Mouse (Mus musculus): ENCODE results near the gene St6gal1.

DNA sequence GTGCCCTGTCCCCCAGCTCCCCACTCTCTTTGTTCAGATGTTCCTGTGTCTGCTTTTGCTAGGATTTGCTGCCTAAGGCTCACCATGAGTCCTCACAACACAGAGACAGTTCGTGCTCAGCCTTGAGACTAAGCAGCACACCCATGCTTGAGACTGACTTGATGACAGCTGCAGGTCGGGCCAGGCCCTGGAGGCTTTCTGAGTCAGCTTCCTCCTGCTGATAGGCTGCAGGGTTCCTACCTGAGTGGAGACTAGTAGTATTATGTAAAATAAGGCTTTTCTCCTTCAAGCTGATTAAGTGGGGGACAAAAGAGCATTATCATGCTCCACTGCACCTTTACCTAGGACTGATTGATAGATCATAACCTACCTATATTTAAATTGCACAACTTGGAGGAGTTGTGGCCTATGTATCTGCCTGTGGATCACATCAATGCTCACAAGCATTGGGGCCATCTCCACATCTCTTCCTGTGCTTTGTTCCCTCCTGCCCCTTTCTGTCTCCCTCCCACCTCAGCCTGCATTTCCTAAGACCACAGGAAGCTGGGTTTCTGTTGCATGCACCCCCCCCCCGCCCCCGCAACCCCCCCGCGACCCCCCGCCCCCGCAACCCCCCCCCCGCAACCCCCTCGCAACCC, 37.7 kb downstream of the St6gal1 start:
- TF ChIP-seq CTCF (IDR thresholded peaks at IDR 0.05; ENCODE audit: control insufficient read depth, insufficient read depth, insufficient replicate concordance, low read depth, low read length) (no peak), POLR2A (IDR thresholded peaks at IDR 0.05; ENCODE audit: control insufficient read depth, low read depth, low read length) (no peak)
